Mouse (Mus musculus) hindbrain, embryonic 15.5 days (tissue): ENCODE results near the gene Elp4. TPM values are rescaled to one million over a fixed set of nuclear protein-coding genes. Genes with fewer than 3 reads are reported as not detected.

ENCODE experiments used
- ATAC-seq: fragments of 200-750 bp; cut with Nextera tagmentation; 2 replicates; pipeline ENCODE4 v1.8.0; 2017; ENCODE audit warnings: low read depth, moderate number of reproducible peaks, moderate TSS enrichment; ENCODE audit not compliant: low FRiP score
- H3K27ac ChIP-seq: fragments of 300-500 bp; sonication (generic); replicated peaks from 2 replicates; pipeline ENCODE4 v1.5.1; 2015; ENCODE audit warnings: mild to moderate bottlenecking, inconsistent platforms
- H3K27me3 ChIP-seq: fragments of 300-500 bp; sonication (generic); 2 replicates; pipeline ENCODE4 v1.6.1; 2015; ENCODE audit warnings: control low read depth, inconsistent platforms
- H3K36me3 ChIP-seq: fragments of 300-500 bp; sonication (generic); 2 replicates; pipeline ENCODE4 v1.6.1; 2015; ENCODE audit warnings: control low read depth, inconsistent platforms
- H3K4me1 ChIP-seq: fragments of 300-500 bp; sonication (generic); replicated peaks from 2 replicates; pipeline ENCODE4 v1.6.1; 2015; ENCODE audit warnings: control low read depth, inconsistent platforms
- H3K4me2 ChIP-seq: fragments of 300-500 bp; sonication (generic); 2 replicates; pipeline ENCODE4 v1.6.1; 2015; ENCODE audit warnings: moderate library complexity, mild to moderate bottlenecking, inconsistent platforms
- H3K4me3 ChIP-seq: fragments of 300-500 bp; sonication (generic); 2 replicates; pipeline ENCODE4 v1.5.1; 2015; ENCODE audit warnings: mild to moderate bottlenecking, inconsistent platforms
- H3K9ac ChIP-seq: fragments of 300-500 bp; sonication (generic); 2 replicates; pipeline ENCODE4 v1.6.1; 2015; ENCODE audit warnings: inconsistent platforms
- H3K9me3 ChIP-seq: fragments of 300-500 bp; sonication (generic); 2 replicates; pipeline ENCODE4 v1.6.1; 2016; ENCODE audit warnings: control low read depth, inconsistent platforms
- WGBS: fragments of 180-500 bp; shearing (Covaris S2); methylation state at CpG from one replicate; pipeline ENCODE4 v1.1.7; 2015; 5-methylcytosine and 5-hydroxymethylcytosine counted together
- polyA plus RNA-seq: library from polyadenylated mRNA; unstranded; fragments of >200 nt; fragmentation: Nextera tagmentation; extraction: Ambion mirVana; gene quantifications from 2 replicates; pipeline ENCODE4 v1.2.1, GENCODE M21; 2015

Elp4 gene
- polyA plus RNA-seq, 1 experiment from 2014 or later = 39.3 TPM

DNA sequence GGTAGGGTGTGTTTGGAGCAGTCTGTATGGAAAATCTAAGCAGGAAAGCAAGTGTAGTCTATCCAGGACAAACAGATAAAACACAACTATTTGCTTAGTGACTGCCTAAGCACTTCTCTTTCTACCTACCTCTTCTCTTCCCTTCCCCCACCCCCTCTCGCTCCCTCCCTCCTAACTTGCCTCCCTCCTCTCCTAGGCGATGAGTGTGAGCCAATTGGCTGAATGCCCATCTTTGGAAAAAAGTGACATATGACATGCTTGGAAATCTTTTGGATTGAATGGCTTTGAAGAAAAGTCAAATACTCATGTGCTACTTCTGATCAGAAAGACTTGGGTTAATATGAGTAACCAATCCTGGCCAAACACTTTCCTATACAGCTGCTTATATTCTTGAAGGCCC, 199.0 kb downstream of the Elp4 start:
- H3K9ac ChIP-seq = no peak overlapping the region
- no peak overlapping the region for H3K4me3 ChIP-seq
- no peaks in the 10 kb centered on the region for H3K9me3 ChIP-seq
- H3K27me3 ChIP-seq = no peaks in the 10 kb centered on the region
- H3K4me2 ChIP-seq = no peak overlapping the region
- no peaks in the 10 kb centered on the region for H3K36me3 ChIP-seq
- no peak overlapping the region for H3K27ac ChIP-seq
- ATAC-seq = no peak
- H3K4me1 ChIP-seq = no peaks in the 10 kb centered on the region
- 37% methylated on average over 2 of the region's 2 CpGs for WGBS

DNA sequence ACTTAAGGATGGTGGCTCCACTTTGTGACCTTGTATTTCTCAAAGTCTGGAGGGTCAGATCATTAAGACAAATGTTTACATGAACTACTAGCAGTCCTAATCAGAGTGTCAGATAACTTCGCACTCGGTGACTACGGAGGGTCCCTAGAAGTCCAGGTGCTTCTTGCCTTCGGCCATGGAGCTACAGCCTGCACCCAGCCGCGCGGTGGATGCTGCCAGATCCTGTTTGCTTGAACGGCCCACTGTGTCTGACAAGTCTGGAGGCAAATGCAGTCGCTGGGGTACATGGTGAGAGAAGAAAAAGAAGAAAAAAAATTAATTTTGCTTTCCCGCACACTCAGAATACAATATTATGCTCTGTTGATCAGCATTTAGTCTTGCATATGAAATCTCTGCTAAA, 201.8 kb downstream of the Elp4 start:
- no peak overlapping the region for H3K4me3 ChIP-seq
- no peak overlapping the region for H3K27ac ChIP-seq
- no peaks in the 10 kb centered on the region for H3K27me3 ChIP-seq
- no peak overlapping the region for H3K9ac ChIP-seq
- H3K9me3 ChIP-seq = no peaks in the 10 kb centered on the region
- no peaks in the 10 kb centered on the region for H3K4me1 ChIP-seq
- H3K36me3 ChIP-seq = no peaks in the 10 kb centered on the region
- H3K4me2 ChIP-seq = no peak overlapping the region
- WGBS = 72% methylated on average over 10 of the region's 10 CpGs
- ATAC-seq = no peak

DNA sequence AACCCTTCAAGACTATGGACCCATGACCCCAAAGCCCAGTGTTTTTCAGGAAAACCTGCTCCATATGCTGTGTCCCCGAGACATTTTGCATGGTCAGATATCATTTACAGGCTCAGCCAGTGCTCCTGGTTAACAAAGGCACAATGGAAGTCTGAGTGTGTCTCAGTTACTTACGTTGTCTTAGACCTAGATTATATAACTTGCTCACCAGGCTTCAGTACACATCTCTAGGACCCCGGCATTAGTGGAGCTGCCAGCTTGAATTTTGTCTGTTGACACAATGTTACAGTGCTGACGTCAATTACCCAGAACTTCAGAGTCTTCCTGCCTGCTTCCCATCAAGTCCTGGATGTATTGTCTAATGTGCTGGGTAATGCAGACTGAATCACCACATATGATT, 202.6 kb downstream of the Elp4 start:
- no peaks in the 10 kb centered on the region for H3K36me3 ChIP-seq
- 61% methylated on average over 4 of the region's 4 CpGs for WGBS
- H3K27me3 ChIP-seq = no peaks in the 10 kb centered on the region
- no peaks in the 10 kb centered on the region for H3K4me1 ChIP-seq
- no peak overlapping the region for H3K27ac ChIP-seq
- H3K9ac ChIP-seq = no peak overlapping the region
- H3K4me2 ChIP-seq = no peak overlapping the region
- no peak for ATAC-seq
- H3K9me3 ChIP-seq = no peaks in the 10 kb centered on the region
- H3K4me3 ChIP-seq = no peak overlapping the region

DNA sequence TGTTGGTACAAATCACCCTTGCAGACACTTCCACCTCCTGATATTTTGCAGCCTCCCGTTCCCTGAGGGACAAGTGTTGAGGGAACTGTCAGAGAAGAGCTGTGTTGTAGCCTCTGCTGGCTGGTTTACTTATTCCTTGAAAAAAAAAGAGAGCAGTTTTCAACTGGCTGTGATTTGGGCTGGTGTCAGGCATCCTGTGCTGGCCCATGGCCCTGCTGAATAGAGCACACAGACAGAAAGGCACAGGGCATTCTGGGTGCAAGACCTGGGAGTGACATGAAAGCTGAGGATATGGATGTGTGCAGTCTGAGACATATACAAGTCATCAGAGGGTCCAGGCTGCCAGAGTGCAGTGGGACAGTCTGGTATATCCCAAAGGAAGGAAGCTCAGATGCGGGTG, 205.7 kb downstream of the Elp4 start:
- WGBS = 57% methylated on average over 2 of the region's 2 CpGs
- Histone ChIP-seq H3K9me3 (no peaks in the 10 kb centered on the region), H3K4me2 (no peak overlapping the region), H3K27me3 (peaks cover under 1% of the 10 kb centered on the region; the same call in 1 of the 2 replicates), H3K27ac (no peak overlapping the region), H3K36me3 (no peaks in the 10 kb centered on the region), H3K9ac (no peak overlapping the region), H3K4me3 (no peak overlapping the region), H3K4me1 (no peaks in the 10 kb centered on the region)
- peak; percentile 48; the same call in 1 of the 2 replicates for ATAC-seq

DNA sequence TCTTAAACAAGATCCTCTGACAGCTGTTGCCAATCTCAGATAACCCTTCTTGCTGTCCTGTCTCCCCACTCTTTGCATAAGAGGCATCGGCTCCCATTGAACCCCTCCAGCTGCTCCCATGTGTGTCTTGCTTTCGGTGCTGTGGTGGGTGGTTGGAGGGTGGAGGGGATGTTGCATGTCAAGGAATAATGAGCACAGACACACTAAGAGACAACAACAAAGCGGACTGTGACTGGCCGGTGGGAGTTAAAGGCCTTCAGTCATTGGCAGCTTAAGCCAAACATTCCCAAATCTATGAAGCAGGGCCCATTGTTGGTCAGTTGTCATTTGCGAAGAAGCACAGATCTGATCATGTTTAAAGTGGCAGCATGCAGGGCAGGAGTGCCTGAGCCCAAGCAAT, 206.6 kb downstream of the Elp4 start:
- Histone ChIP-seq H3K9me3 (no peaks in the 10 kb centered on the region), H3K9ac (no peak overlapping the region), H3K36me3 (no peaks in the 10 kb centered on the region), H3K4me2 (no peak overlapping the region), H3K27ac (0 out of 2 replicates have a peak overlapping the region, but pooled peaks have one; percentile 15), H3K4me3 (no peak overlapping the region), H3K27me3 (peaks cover 8% of the 10 kb centered on the region), H3K4me1 (no peaks in the 10 kb centered on the region)
- 55% methylated on average over 5 of the region's 5 CpGs for WGBS
- no peak for ATAC-seq

DNA sequence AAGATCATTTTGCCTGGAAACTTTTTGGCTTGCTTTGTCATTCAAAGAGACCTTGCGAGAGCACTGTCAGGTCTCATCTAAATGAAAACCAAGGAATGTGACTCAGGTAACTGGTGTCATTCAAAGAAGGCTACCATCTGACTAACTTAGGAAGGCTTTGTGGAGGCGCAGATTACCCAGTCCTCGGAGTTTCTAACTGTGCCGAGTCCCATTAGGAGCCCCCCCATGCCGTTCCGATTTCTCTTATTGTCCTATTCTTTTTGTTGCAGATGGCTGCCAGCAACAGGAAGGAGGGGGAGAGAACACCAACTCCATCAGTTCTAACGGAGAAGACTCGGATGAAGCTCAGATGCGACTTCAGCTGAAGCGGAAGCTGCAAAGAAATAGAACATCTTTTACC, 213.1 kb downstream of the Elp4 start:
- no peak for ATAC-seq
- H3K9me3 ChIP-seq = no peaks in the 10 kb centered on the region
- no peak overlapping the region for H3K9ac ChIP-seq
- H3K4me3 ChIP-seq = no peak overlapping the region
- peaks cover 26% of the 10 kb centered on the region; the same call in 1 of the 2 replicates for H3K4me1 ChIP-seq
- H3K36me3 ChIP-seq = no peaks in the 10 kb centered on the region
- 12% methylated on average over 10 of the region's 10 CpGs for WGBS
- no peak overlapping the region for H3K27ac ChIP-seq
- H3K4me2 ChIP-seq = no peak overlapping the region
- peaks cover 40% of the 10 kb centered on the region for H3K27me3 ChIP-seq

DNA sequence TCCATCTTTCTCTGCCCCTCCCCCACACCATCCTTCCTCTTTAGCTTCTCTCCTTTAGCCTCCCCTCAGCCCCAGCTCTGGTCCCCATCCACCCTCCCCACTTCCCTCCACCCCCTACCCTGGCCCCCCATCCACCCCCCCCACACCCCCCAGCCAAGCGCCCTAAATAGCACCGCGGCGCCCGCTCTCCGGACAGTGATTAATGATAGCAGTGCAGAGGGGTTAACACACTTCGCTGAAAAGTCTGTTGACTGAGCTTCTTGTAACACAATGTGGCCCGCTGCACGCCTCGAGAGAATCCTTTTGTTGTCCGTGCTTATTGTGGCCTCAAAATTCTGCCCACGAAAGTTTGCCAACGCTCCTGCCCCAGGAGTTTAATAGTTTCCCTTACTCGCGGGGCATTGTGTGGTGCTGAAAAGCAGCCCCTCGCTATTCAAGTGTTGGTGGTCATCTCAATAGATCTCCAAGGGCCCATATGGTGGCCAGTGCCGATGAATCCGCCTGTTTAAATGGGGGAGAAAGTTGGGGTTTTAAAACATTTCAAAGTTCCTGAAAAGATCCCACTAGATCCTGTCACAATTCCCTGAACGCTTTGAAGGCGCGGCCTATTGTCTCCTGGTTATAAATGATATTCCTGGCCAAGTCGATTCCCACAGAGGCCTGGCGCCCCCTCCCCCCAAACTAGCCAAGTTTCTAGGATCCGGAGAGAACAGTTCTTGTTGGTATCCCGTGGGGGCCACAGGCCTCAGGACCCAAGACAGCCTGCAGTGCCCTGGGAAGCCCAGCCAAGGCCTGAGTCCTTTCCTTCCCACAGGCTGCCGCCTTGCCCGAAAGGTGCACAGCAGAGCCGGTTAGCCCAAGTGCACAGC, 214.4 kb downstream of the Elp4 start:
- Histone ChIP-seq H3K9ac (no peak overlapping the region), H3K4me3 (0 out of 2 replicates have a peak overlapping the region, but pooled peaks have one; percentile 18), H3K36me3 (no peaks in the 10 kb centered on the region), H3K27ac (peak overlapping the region; percentile 70), H3K27me3 (peaks cover 52% of the 10 kb centered on the region), H3K4me2 (peak overlapping the region; percentile 46), H3K9me3 (no peaks in the 10 kb centered on the region), H3K4me1 (peaks cover 26% of the 10 kb centered on the region; the same call in 1 of the 2 replicates)
- ATAC-seq = peak; percentile 74
- WGBS = 3% methylated on average over 28 of the region's 28 CpGs

DNA sequence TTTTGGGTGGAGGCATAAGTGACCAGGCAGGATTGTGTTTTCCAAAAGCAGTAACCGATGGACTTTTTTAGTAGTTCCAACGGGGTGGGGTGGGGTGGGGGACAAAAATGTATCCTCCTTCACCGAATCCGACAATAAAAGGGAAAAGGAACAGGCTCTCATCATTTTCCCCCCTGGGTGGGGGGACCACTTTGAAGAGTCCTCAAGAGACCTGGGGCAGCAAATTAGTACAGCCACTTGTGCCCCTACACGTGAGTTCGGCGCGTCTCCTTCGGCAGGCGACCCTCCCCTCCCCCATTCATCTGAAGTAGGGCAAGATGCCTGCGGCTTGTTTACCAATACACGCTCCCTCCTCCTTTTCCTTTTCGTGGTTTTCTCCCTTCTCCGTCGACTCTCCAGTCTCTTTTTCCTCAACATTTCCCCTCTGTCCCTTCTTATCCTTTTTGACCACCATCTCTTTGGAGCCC, 215.0 kb downstream of the Elp4 start:
- peak; percentile 8; the same call in 1 of the 2 replicates for ATAC-seq
- 0% methylated on average over 15 of the region's 15 CpGs for WGBS
- H3K4me3 ChIP-seq = peak overlapping the region; percentile 18; the same call in 1 of the 2 replicates

DNA sequence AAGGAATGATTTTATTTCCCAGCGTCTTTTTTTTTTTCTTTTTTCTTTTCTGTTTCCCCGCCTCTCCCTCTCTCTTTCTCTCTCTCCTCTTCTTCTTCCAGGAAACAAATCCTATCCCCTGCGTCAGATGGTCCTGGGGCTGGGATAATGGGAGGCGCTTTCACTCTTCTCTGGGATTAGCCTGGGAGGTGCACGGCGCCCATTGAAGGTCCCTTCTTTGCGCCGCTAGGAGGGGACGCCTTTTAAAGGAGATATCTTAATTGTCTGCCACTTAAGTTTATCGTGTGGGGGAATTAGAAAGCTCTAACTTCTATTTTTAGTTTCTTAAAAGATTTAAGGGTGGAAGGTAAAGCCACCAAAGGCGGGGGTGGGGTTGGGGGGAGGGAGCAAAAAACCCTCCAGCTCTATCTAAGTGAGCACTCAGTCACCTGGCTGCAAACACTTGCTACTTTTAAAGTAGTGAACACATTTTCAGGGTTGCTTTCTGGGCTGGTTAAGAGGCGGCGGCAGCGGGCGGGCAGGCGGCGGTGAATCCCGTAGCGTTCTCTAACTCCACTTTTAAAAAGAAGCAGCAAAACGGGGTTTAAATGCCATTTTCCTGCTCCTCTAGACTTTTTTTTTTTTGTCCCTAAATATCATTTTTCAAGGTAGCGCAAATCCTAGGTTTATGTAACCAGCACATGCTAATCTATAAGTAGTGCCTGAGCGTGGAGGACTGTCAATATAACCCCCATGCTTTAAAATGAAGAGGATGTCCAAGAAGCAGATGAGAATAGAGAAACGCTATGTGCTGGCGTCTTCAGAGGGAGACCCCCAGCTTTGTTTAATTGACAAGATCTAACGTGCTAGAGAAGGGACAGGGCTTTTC, 215.7 kb downstream of the Elp4 start:
- Histone ChIP-seq H3K9me3 (no peaks in the 10 kb centered on the region), H3K4me1 (peaks cover 26% of the 10 kb centered on the region; the same call in 1 of the 2 replicates), H3K4me3 (peak overlapping the region; percentile 8; the same call in 1 of the 2 replicates), H3K36me3 (no peaks in the 10 kb centered on the region), H3K27ac (peak overlapping the region; percentile 39), H3K9ac (no peak overlapping the region), H3K4me2 (peak overlapping the region; percentile 46), H3K27me3 (peaks cover 62% of the 10 kb centered on the region)
- ATAC-seq = no peak
- 3% methylated on average over 25 of the region's 25 CpGs for WGBS

More for the DNA sequence above, 215.0 kb downstream of the Elp4 start:
- H3K4me1 ChIP-seq = peaks cover 26% of the 10 kb centered on the region; the same call in 1 of the 2 replicates
- peak overlapping the region; percentile 46 for H3K4me2 ChIP-seq
- H3K27me3 ChIP-seq = peaks cover 56% of the 10 kb centered on the region
- H3K36me3 ChIP-seq = no peaks in the 10 kb centered on the region
- H3K9me3 ChIP-seq = no peaks in the 10 kb centered on the region
- no peak overlapping the region for H3K9ac ChIP-seq
- peak overlapping the region; percentile 70; the same call in 1 of the 2 replicates for H3K27ac ChIP-seq

DNA sequence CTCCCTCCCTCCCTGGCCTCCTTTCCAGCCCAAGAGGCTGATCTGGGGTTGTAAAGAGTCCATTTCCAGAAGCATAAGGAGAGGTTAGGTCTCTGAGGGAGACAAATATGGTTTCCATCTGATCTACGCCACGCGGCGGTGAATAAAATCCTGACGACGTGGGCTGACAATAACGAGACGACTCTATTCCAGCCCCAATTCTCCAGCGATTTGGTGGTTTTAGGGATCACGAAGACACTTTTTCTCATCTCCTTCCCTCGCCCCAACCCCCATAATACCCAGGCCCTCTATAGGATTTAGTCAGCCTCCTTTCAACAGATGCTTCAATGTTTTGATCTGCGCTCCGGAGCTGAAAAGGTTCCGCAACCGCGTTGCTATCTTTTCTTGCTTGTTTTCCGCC, 216.4 kb downstream of the Elp4 start:
- H3K9ac ChIP-seq = no peak overlapping the region
- no peaks in the 10 kb centered on the region for H3K36me3 ChIP-seq
- WGBS = 4% methylated on average over 17 of the region's 17 CpGs
- H3K27ac ChIP-seq = peak overlapping the region; percentile 39
- peaks cover 60% of the 10 kb centered on the region for H3K27me3 ChIP-seq
- no peaks in the 10 kb centered on the region for H3K9me3 ChIP-seq
- peak overlapping the region; percentile 46 for H3K4me2 ChIP-seq
- ATAC-seq = no peak
- H3K4me3 ChIP-seq = peak overlapping the region; percentile 8
- peaks cover 26% of the 10 kb centered on the region; the same call in 1 of the 2 replicates for H3K4me1 ChIP-seq

DNA sequence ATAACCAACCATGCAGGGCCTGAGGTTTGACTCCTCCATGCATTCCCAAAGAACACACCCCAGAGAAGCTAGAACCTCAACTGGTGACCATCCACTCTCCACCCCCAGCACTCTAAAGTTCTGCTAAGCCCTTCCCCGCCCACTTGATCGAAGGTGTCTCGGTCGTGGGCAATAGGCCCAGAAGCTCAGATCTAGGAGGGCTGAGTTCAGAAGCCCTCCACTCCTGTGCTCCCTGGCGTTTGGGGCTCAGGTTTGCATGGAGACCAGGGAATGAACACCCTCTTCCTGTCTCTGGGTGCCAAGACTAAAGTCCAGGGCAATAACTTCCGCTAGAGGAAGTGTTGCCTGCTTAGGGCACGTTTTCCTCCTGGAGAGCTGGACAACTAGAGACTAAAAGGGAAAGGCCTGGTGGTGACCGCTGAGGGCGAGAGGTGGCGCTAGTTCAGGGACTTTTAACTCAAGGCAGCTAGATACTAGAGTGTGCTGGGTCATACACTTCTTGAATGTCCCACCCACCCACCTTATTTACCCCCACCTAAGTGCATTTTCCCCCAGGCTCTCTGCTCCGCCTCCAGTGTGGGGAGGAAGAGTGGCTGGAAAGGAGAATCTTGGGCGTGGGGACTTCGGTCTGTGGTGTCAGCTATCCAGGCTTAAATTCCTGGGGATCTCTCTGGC, 216.9 kb downstream of the Elp4 start:
- ATAC-seq = peak; percentile 33; the same call in 1 of the 2 replicates
- WGBS = 10% methylated on average over 13 of the region's 13 CpGs
- Histone ChIP-seq H3K4me3 (peak overlapping the region; percentile 8), H3K36me3 (no peaks in the 10 kb centered on the region), H3K27me3 (peaks cover 59% of the 10 kb centered on the region), H3K4me2 (peak overlapping the region; percentile 46), H3K4me1 (peaks cover 26% of the 10 kb centered on the region; the same call in 1 of the 2 replicates), H3K27ac (peak overlapping the region; percentile 39), H3K9me3 (no peaks in the 10 kb centered on the region), H3K9ac (no peak overlapping the region)
